In the genomic region with DNA sequence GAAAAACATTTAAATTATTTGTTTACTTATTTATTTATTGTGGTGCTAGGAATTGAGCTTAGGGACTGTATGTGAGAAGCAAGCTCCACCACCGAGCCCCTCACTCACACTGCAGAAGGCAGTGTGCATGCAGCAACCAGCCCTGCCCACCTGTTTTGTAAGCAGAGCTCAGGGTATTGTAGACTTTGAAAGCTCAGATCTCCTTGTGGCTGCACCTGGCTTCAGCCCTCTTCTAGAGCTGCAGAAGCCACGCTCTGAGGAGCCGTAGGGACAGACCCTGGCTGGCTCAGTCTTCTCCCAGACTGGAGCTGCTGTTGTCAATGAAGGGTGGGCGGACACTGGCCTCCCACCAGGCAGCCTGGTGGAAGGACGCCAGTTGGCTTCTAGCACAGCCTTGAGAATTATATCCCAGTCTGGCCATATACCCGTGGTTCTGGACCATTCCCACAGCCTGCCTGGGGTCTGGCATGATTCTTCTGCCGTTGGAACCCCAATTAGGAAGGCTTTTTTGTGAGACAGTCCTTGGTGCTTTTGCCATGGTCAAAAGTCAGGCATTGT, we compare ENCODE assay signal across 9 mouse cellular contexts. TPM values are rescaled to one million over a fixed set of nuclear protein-coding genes. Genes with fewer than 3 reads are reported as not detected.
DNase-seq lines count a peak whose midpoint lies in the region; ATAC-seq lines count a peak whose summit lies in the region.
"Had no signal": no experiment of that assay in that cellular context is flagged by ENCODE, and none has a peak within 500 bp of the region (broad histone marks: within the 10 kb centered on the region; RNA-seq: fewer than 3 reads in every experiment).

No protein-coding gene starts in this region.

- H3K9me3 ChIP-seq in forebrain, embryonic 15.5 days: no peaks in the 10 kb centered on the region
- H3K9me3 ChIP-seq in forebrain, embryonic 12.5 days: no peaks in the 10 kb centered on the region
- no peaks in the 10 kb centered on the region for H3K9me3 ChIP-seq in midbrain, embryonic 16.5 days (replicated peaks; ENCODE audit: control insufficient read depth, low read length, poor library complexity, severe bottlenecking)
- no peaks in the 10 kb centered on the region for H3K9me3 ChIP-seq in midbrain, embryonic 10.5 days (replicated peaks)

- no peak overlapping the region for H3K4me3 ChIP-seq in forebrain, embryonic 15.5 days
- H3K4me3 ChIP-seq in forebrain, embryonic 12.5 days (replicated peaks): no peak overlapping the region
- H3K4me3 ChIP-seq in midbrain, embryonic 16.5 days (ENCODE audit: low read depth, low read length): no peak overlapping the region
- no peak overlapping the region for H3K4me3 ChIP-seq in midbrain, embryonic 10.5 days

- peak overlapping the region; percentile 62 for H3K27ac ChIP-seq in forebrain, embryonic 15.5 days (replicated peaks)
- no peak overlapping the region for H3K27ac ChIP-seq in forebrain, embryonic 12.5 days
- H3K27ac ChIP-seq in midbrain, embryonic 16.5 days (ENCODE audit: low read length): no peak overlapping the region; the same call in 1 of the 2 replicates
- no peak overlapping the region for H3K27ac ChIP-seq in midbrain, embryonic 10.5 days (replicated peaks)

- peak; percentile 64 for ATAC-seq in forebrain, embryonic 15.5 days (replicated peaks)
- ATAC-seq in forebrain, embryonic 12.5 days (ENCODE audit: low FRiP score): no peak
- 0 out of 2 replicates have a peak, but pooled peaks have one; percentile 54 for ATAC-seq in midbrain, embryonic 16.5 days
- ATAC-seq in monocyte, adult 5-6 weeks (replicated peaks; ENCODE audit: insufficient number of reproducible peaks, low FRiP score, low TSS enrichment, poor library complexity, severe bottlenecking): no peak

- H3K4me1 ChIP-seq in forebrain, embryonic 15.5 days: peaks cover 19% of the 10 kb centered on the region
- no peaks in the 10 kb centered on the region for H3K4me1 ChIP-seq in forebrain, embryonic 12.5 days
- H3K4me1 ChIP-seq in midbrain, embryonic 16.5 days (ENCODE audit: control insufficient read depth, insufficient read depth, low read length): no peaks in the 10 kb centered on the region
- 0 out of 2 replicates have a peak, but pooled peaks cover 2% of the 10 kb centered on the region for H3K4me1 ChIP-seq in midbrain, embryonic 10.5 days

- no peak overlapping the region for H3K4me2 ChIP-seq in forebrain, embryonic 15.5 days (replicated peaks)
- no peak overlapping the region for H3K4me2 ChIP-seq in forebrain, embryonic 12.5 days
- H3K4me2 ChIP-seq in midbrain, embryonic 16.5 days (ENCODE audit: low read length): no peak overlapping the region

- no peak for DNase-seq in midbrain, embryonic 10.5 days (ENCODE audit: low spot score)
- peak; percentile 63 to 67 for DNase-seq in layer of hippocampus, postnatal 36 days
- DNase-seq in thymus, postnatal 0 days (ENCODE audit: low spot score): peak; percentile 59
- no peak for DNase-seq in retina, embryonic 14.5 days (ENCODE audit: low spot score)

- 65% methylated on average over 7 of the region's 7 CpGs for WGBS in forebrain, embryonic 15.5 days
- 77% methylated on average over 7 of the region's 7 CpGs for WGBS in forebrain, embryonic 12.5 days
- WGBS in midbrain, embryonic 16.5 days: 76% methylated on average over 7 of the region's 7 CpGs
- WGBS in midbrain, embryonic 10.5 days: 83% methylated on average over 7 of the region's 7 CpGs

- H3K27me3 ChIP-seq in forebrain, embryonic 15.5 days: no peaks in the 10 kb centered on the region
- no peaks in the 10 kb centered on the region for H3K27me3 ChIP-seq in forebrain, embryonic 12.5 days
- H3K27me3 ChIP-seq in midbrain, embryonic 16.5 days (ENCODE audit: control insufficient read depth, insufficient read depth, low read depth, low read length): no peaks in the 10 kb centered on the region
- no peaks in the 10 kb centered on the region for H3K27me3 ChIP-seq in midbrain, embryonic 10.5 days (ENCODE audit: low read depth, poor library complexity, severe bottlenecking)
- H3K27me3 ChIP-seq: CH12.LX had no signal

- H3K36me3 ChIP-seq in forebrain, embryonic 15.5 days: 0 out of 2 replicates have a peak, but pooled peaks cover 3% of the 10 kb centered on the region
- peaks cover 80% of the 10 kb centered on the region for H3K36me3 ChIP-seq in forebrain, embryonic 12.5 days (replicated peaks)
- H3K36me3 ChIP-seq in midbrain, embryonic 16.5 days (ENCODE audit: control insufficient read depth, insufficient read depth, low read length): peaks cover 11% of the 10 kb centered on the region; the same call in 1 of the 2 replicates
- H3K36me3 ChIP-seq in midbrain, embryonic 10.5 days: peaks cover 88% of the 10 kb centered on the region

- H3K9ac ChIP-seq in forebrain, embryonic 15.5 days (replicated peaks): no peak overlapping the region
- H3K9ac ChIP-seq in forebrain, embryonic 12.5 days: no peak overlapping the region
- H3K9ac ChIP-seq in midbrain, embryonic 16.5 days (ENCODE audit: low read depth, low read length): no peak overlapping the region

RNA-seq across cellular contexts. Expression of a gene that starts 16.9 kb away (rescaled TPM):
- polyA plus RNA-seq in forebrain, embryonic 15.5 days (2015; fragmentation: Nextera tagmentation; extraction: Ambion mirVana): 15.9 and 17.9 TPM in 2 replicates
- polyA plus RNA-seq in forebrain, embryonic 12.5 days (2016; fragmentation: Nextera tagmentation; extraction: Ambion mirVana): 27.7 and 28.2 TPM in 2 replicates
- polyA plus RNA-seq in midbrain, embryonic 16.5 days (2015; fragmentation: Nextera tagmentation; extraction: Ambion mirVana): 20.0 and 24.4 TPM in 2 replicates
- polyA plus RNA-seq in midbrain, embryonic 10.5 days (2016; fragmentation: Nextera tagmentation; extraction: Ambion mirVana): 27.6 and 27.9 TPM in 2 replicates
- 10 to 100 TPM; 73.1 to 85.1 TPM for total RNA-seq in layer of hippocampus, postnatal 36 days (2021)
- polyA plus RNA-seq in thymus, postnatal 0 days (2015; fragmentation: Nextera tagmentation; extraction: Ambion mirVana): 1.8 and 2.3 TPM in 2 replicates
- 0.67 to 1.9 TPM in 2 of 3 replicates, not detected in the other for total RNA-seq in monocyte, adult 5-6 weeks (2017)

RNA-seq across cellular contexts. Expression of a gene that starts 27.1 kb away (rescaled TPM):
- 21.5 and 21.6 TPM in 2 replicates for polyA plus RNA-seq in forebrain, embryonic 15.5 days (2015; fragmentation: Nextera tagmentation; extraction: Ambion mirVana)
- 32.8 and 33.4 TPM in 2 replicates for polyA plus RNA-seq in forebrain, embryonic 12.5 days (2016; fragmentation: Nextera tagmentation; extraction: Ambion mirVana)
- 16.9 and 17.5 TPM in 2 replicates for polyA plus RNA-seq in midbrain, embryonic 16.5 days (2015; fragmentation: Nextera tagmentation; extraction: Ambion mirVana)
- 39.8 and 41.0 TPM in 2 replicates for polyA plus RNA-seq in midbrain, embryonic 10.5 days (2016; fragmentation: Nextera tagmentation; extraction: Ambion mirVana)
- total RNA-seq in layer of hippocampus, postnatal 36 days (2021): 10 to 100 TPM; 15.1 to 18.3 TPM
- 17.9 and 18.0 TPM in 2 replicates for polyA plus RNA-seq in thymus, postnatal 0 days (2015; fragmentation: Nextera tagmentation; extraction: Ambion mirVana)
- total RNA-seq in monocyte, adult 5-6 weeks (2017): 5.3 to 13.1 TPM (median 8.3 TPM) in 3 replicates

RNA-seq across cellular contexts. Expression of a gene that starts 54.2 kb away (rescaled TPM):
- 0.33 and 0.51 TPM in 2 replicates for polyA plus RNA-seq in forebrain, embryonic 15.5 days (2015; fragmentation: Nextera tagmentation; extraction: Ambion mirVana)
- 0.12 TPM in 1 of 2 replicates, not detected in the other for polyA plus RNA-seq in forebrain, embryonic 12.5 days (2016; fragmentation: Nextera tagmentation; extraction: Ambion mirVana)
- 2.0 and 2.7 TPM in 2 replicates for polyA plus RNA-seq in midbrain, embryonic 16.5 days (2015; fragmentation: Nextera tagmentation; extraction: Ambion mirVana)
- polyA plus RNA-seq in midbrain, embryonic 10.5 days (2016; fragmentation: Nextera tagmentation; extraction: Ambion mirVana): 0.11 TPM in 1 of 2 replicates, not detected in the other
- total RNA-seq in layer of hippocampus, postnatal 36 days (2021): 10 to 100 TPM; 11.6 to 13.0 TPM
- polyA plus RNA-seq in thymus, postnatal 0 days (2015; fragmentation: Nextera tagmentation; extraction: Ambion mirVana): 0.08 TPM in 1 of 2 replicates, not detected in the other
- 0.21 to 0.87 TPM in 2 of 3 replicates, not detected in the other for total RNA-seq in monocyte, adult 5-6 weeks (2017)

Comparison
In these comparisons a context has a peak if more than half of its experiments do, and no peak if none do; other contexts are left out.
1. ATAC-seq: peak in forebrain, embryonic 15.5 days (single experiment) and midbrain, embryonic 16.5 days (single experiment); none in forebrain, embryonic 12.5 days (single experiment) and monocyte, adult 5-6 weeks (single experiment).
2. DNase-seq: peak in layer of hippocampus, postnatal 36 days (2 of 2) and thymus, postnatal 0 days (single experiment); none in midbrain, embryonic 10.5 days (single experiment) and retina, embryonic 14.5 days (single experiment).